Mouse (Mus musculus) myocyte (in vitro differentiated cells): ENCODE measurements around the gene Tepp.

Experiments used
- CEBPB ChIP-seq: IDR thresholded peaks from 2 replicates; pipeline ENCODE4 v1.6.1; 2011; ENCODE audit warnings: mild to moderate bottlenecking, moderate library complexity; ENCODE audit not compliant: poor library complexity, insufficient read depth, severe bottlenecking
- E2F4 ChIP-seq: IDR thresholded peaks from one replicate; pipeline ENCODE4 v1.6.1; 2011; ENCODE audit warnings: mild to moderate bottlenecking, control low read depth, moderate library complexity; ENCODE audit not compliant: insufficient read depth
- MYOG ChIP-seq, 3 experiments: IDR thresholded peaks; one replicate each; pipeline ENCODE4 v1.6.1; 2011; ENCODE audit warnings: control low read depth in 2 of 3, low read depth in 2 of 3, mild to moderate bottlenecking in 2 of 3; ENCODE audit not compliant: insufficient read length in 2 of 3, control insufficient read depth in 1 of 3, insufficient read depth in 1 of 3
- POLR2A ChIP-seq: IDR thresholded peaks from one replicate; pipeline ENCODE4 v1.6.1; 2011; ENCODE audit warnings: low read depth, mild to moderate bottlenecking, control low read depth, moderate library complexity; ENCODE audit not compliant: insufficient read length
- POLR2AphosphoS2 ChIP-seq: IDR thresholded peaks from one replicate; pipeline ENCODE4 v1.6.1; 2011; ENCODE audit warnings: low read depth, control low read depth; ENCODE audit not compliant: insufficient read length
- SRF ChIP-seq: IDR thresholded peaks from one replicate; pipeline ENCODE4 v1.6.1; 2011; ENCODE audit warnings: low read depth; ENCODE audit not compliant: control insufficient read depth, insufficient read length
- TCF12 ChIP-seq: IDR thresholded peaks from one replicate; pipeline ENCODE4 v1.6.1; 2011; ENCODE audit warnings: mild to moderate bottlenecking, control low read depth; ENCODE audit not compliant: poor library complexity, insufficient read depth, severe bottlenecking
- USF1 ChIP-seq: IDR thresholded peaks from one replicate; pipeline ENCODE4 v1.6.1; 2011; ENCODE audit warnings: low read depth, mild to moderate bottlenecking, control low read depth, moderate library complexity

DNA sequence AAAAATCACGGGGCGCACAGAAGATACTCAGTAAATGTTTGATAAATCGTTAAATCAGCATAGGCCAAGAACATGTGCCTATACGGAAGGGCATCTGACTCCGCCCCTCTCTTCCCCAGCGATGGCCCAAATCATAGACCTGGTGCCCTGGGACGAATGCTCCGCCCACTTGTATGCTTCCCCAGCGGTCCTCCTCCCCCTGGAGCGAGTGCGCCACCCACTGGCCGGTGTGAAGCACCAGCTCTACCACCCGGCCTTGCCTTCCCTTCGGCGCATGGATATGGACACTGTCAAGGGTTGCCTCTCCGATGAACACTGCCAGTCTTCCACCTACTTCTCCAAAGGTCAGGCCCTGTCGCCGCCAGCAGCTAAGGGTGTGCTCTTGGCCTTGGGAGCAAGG is 2.5 kb downstream of the Tepp start:
- TF ChIP-seq POLR2A (no peak), SRF (no peak), USF1 (no peak), MYOG (IDR thresholded peaks at IDR 0.05; ENCODE audit: control insufficient read depth in 1 of 3, insufficient read depth in 1 of 3, insufficient read length in 2 of 3, low read depth in 2 of 3) (no peak), POLR2AphosphoS2 (no peak), CEBPB (no peak), E2F4 (no peak), TCF12 (no peak)
